Mouse (Mus musculus): ENCODE measurements around the gene 1700016D06Rik. TPM values are rescaled to one million over a fixed set of nuclear protein-coding genes. Genes with fewer than 3 reads are reported as not detected.
"Not testable (repeated sequence)": the region's sequence is repeated elsewhere in the genome, so short reads cannot be mapped to it uniquely, and the experiment has no call there.

Gene 1700016D06Rik
- polyA plus RNA-seq, 2 experiments: not detected

DNA sequence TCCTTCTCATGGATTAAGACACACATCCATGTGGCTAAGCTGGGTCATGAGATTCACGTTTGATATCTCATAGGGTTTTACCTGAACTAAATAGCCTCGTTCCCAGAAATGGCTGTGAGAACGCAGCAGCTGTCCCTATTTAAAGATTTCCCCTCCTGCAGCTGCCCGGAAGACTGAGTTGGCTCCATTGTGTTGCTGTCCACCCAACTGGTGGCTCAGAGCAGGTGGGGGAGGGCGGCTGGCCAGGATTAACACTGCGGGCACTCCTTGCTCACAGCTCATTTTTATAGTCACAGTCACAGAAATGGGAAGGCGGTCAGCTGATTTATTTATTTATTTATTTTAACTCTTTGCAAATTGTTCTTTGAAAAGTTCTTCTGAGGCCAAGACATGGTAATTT lies 10.9 kb downstream of the 1700016D06Rik start:
- no peak for TF ChIP-seq CTCF (IDR thresholded peaks at IDR 0.05; ENCODE audit: low read depth)
- no peak for TF ChIP-seq EP300 (IDR thresholded peaks at IDR 0.05; ENCODE audit: low read depth)
- no peak for ATAC-seq (ENCODE audit: insufficient read depth)

DNA sequence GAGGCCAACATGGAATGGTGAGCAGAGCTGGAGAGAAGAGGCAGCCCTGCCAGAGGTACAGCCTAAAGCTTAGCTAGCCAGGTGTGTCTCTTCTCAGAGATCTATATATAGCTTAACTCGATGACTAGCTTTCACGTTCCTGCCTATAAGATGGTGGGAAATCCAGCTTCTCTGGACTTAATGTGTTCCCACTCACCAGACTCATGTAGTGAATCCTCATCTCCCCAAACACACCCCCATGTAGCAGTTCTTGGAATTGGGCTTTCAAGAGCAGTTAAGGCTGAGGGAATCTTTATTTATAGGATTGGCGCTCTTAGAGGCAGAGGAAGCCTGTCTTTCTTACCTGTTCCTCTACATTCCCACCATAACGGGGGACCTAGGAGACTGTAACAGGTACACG lies 13.6 kb downstream of the 1700016D06Rik start:
- no peak for ATAC-seq (ENCODE audit: insufficient read depth)
- H3K27me3 ChIP-seq (ENCODE audit: control insufficient read depth, insufficient read depth, low read length): no peaks in the 10 kb centered on the region
- no peak for DNase-seq (ENCODE audit: low read depth in 3 of 3, low spot score in 3 of 3)
- H3K4me2 ChIP-seq (ENCODE audit: low read depth): no peak overlapping the region
- H3K4me1 ChIP-seq (replicated peaks; ENCODE audit: control insufficient read depth in 2 of 2, insufficient read depth in 2 of 2, low read length in 1 of 2): no peaks in the 10 kb centered on the region
- no peak overlapping the region for H3K9ac ChIP-seq (replicated peaks)
- 70% methylated on average over 5 of the region's 5 CpGs for WGBS (ENCODE audit: insufficient replicate concordance)
- no peak overlapping the region for H3K4me3 ChIP-seq (ENCODE audit: insufficient read depth in 1 of 2, low read depth in 2 of 2, low read length in 2 of 2)
- TF ChIP-seq CTCF (IDR thresholded peaks at IDR 0.05; ENCODE audit: low read depth) (no peak), EP300 (IDR thresholded peaks at IDR 0.05; ENCODE audit: low read depth) (no peak)
- no peaks in the 10 kb centered on the region for H3K36me3 ChIP-seq (replicated peaks; ENCODE audit: control insufficient read depth, insufficient read depth, low read depth)
- no peaks in the 10 kb centered on the region for H3K9me3 ChIP-seq (ENCODE audit: control insufficient read depth, low read length)
- no peak overlapping the region for H3K27ac ChIP-seq

More for the DNA sequence above, 10.9 kb downstream of the 1700016D06Rik start:
- Histone ChIP-seq H3K4me3 (ENCODE audit: insufficient read depth in 1 of 2, low read depth in 2 of 2, low read length in 2 of 2) (no peak overlapping the region), H3K27ac (no peak overlapping the region), H3K9me3 (ENCODE audit: control insufficient read depth, low read length) (no peaks in the 10 kb centered on the region), H3K4me1 (replicated peaks; ENCODE audit: control insufficient read depth in 2 of 2, insufficient read depth in 2 of 2, low read length in 1 of 2) (no peaks in the 10 kb centered on the region), H3K36me3 (replicated peaks; ENCODE audit: control insufficient read depth, insufficient read depth, low read depth) (no peaks in the 10 kb centered on the region), H3K4me2 (ENCODE audit: low read depth) (no peak overlapping the region), H3K9ac (replicated peaks) (no peak overlapping the region), H3K27me3 (ENCODE audit: control insufficient read depth, insufficient read depth, low read length) (no peaks in the 10 kb centered on the region)
- DNase-seq (ENCODE audit: low read depth in 3 of 3, low spot score in 3 of 3): no peak
- 58% methylated on average over 7 of the region's 7 CpGs for WGBS (ENCODE audit: insufficient replicate concordance)

- Histone ChIP-seq H3K9me3 (ENCODE audit: control insufficient read depth, low read length) (no peaks in the 10 kb centered on the region), H3K36me3 (replicated peaks; ENCODE audit: control insufficient read depth, insufficient read depth, low read depth) (no peaks in the 10 kb centered on the region), H3K4me1 (replicated peaks; ENCODE audit: control insufficient read depth in 2 of 2, insufficient read depth in 2 of 2, low read length in 1 of 2) (no peaks in the 10 kb centered on the region), H3K27ac (no peak overlapping the region), H3K9ac (replicated peaks) (no peak overlapping the region), H3K27me3 (ENCODE audit: control insufficient read depth, insufficient read depth, low read length) (no peaks in the 10 kb centered on the region), H3K4me2 (ENCODE audit: low read depth) (no peak overlapping the region), H3K4me3 (ENCODE audit: insufficient read depth in 1 of 2, low read depth in 2 of 2, low read length in 2 of 2) (no peak overlapping the region)
- DNase-seq (ENCODE audit: low read depth in 3 of 3, low spot score in 3 of 3) (no peak), ATAC-seq (ENCODE audit: insufficient read depth) (no peak)
- 66% methylated on average over 7 of the region's 7 CpGs for WGBS (ENCODE audit: insufficient replicate concordance)
- TF ChIP-seq CTCF (IDR thresholded peaks at IDR 0.05; ENCODE audit: low read depth) (no peak), EP300 (IDR thresholded peaks at IDR 0.05; ENCODE audit: low read depth) (no peak)
These were observed 16.3 kb downstream of the 1700016D06Rik start for GRCm38 (mm10) chr8:11684558-11684957.

DNA sequence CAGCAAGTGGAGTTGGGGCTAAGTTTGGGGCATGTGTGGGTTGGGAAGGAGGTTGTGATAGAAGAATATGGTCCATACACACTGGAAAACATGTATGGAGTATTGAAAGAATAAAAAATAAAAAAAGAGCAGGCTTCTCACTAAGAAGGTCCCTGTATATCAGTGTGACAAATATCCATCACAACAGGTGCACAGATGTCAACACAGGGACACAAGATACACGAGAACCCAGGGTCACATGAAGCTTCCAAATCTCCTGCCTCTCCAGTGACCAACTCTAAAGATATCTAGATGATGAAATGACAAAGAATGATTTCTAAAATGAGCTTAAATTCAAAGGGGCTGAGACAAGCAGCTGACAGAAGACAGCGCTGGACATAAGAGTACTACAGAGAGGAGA lies 32.6 kb downstream of the 1700016D06Rik start:
- Histone ChIP-seq H3K36me3 (replicated peaks; ENCODE audit: control insufficient read depth, insufficient read depth, low read depth) (no peaks in the 10 kb centered on the region), H3K4me3 (ENCODE audit: insufficient read depth in 1 of 2, low read depth in 2 of 2, low read length in 2 of 2) (no peak overlapping the region), H3K9ac (replicated peaks) (no peak overlapping the region), H3K4me2 (ENCODE audit: low read depth) (no peak overlapping the region), H3K27me3 (ENCODE audit: control insufficient read depth, insufficient read depth, low read length) (no peaks in the 10 kb centered on the region), H3K4me1 (replicated peaks; ENCODE audit: control insufficient read depth in 2 of 2, insufficient read depth in 2 of 2, low read length in 1 of 2) (no peaks in the 10 kb centered on the region), H3K9me3 (ENCODE audit: control insufficient read depth, low read length) (no peaks in the 10 kb centered on the region), H3K27ac (no peak overlapping the region)
- no peak for ATAC-seq (ENCODE audit: insufficient read depth)
- 46% methylated on average over 2 of the region's 2 CpGs for WGBS (ENCODE audit: insufficient replicate concordance)
- no peak for DNase-seq (ENCODE audit: low read depth in 3 of 3, low spot score in 3 of 3)
- TF ChIP-seq CTCF (IDR thresholded peaks at IDR 0.05; ENCODE audit: low read depth) (no peak), EP300 (IDR thresholded peaks at IDR 0.05; ENCODE audit: low read depth) (no peak)

- H3K27me3 ChIP-seq (ENCODE audit: control insufficient read depth, insufficient read depth, low read length); ATAC-seq (ENCODE audit: insufficient read depth): not testable (repeated sequence)
These were observed 34.7 kb downstream of the 1700016D06Rik start for GRCm38 (mm10) chr8:11666023-11666716.

More at GRCm38 (mm10) chr8:11666023-11666716, 34.7 kb downstream of the 1700016D06Rik start:
- H3K27ac ChIP-seq; H3K4me2 ChIP-seq (ENCODE audit: low read depth); H3K9me3 ChIP-seq (ENCODE audit: control insufficient read depth, low read length); H3K9ac ChIP-seq (replicated peaks); H3K36me3 ChIP-seq (replicated peaks; ENCODE audit: control insufficient read depth, insufficient read depth, low read depth); H3K4me1 ChIP-seq (replicated peaks; ENCODE audit: control insufficient read depth in 2 of 2, insufficient read depth in 2 of 2, low read length in 1 of 2); DNase-seq (ENCODE audit: low read depth in 3 of 3, low spot score in 3 of 3); H3K4me3 ChIP-seq (ENCODE audit: insufficient read depth in 1 of 2, low read depth in 2 of 2, low read length in 2 of 2): not testable (repeated sequence)
- 71% methylated on average over 20 of the region's 20 CpGs for whole genome bisulfite sequencing (ENCODE audit: insufficient replicate concordance)
